Mouse (Mus musculus): ENCODE data around the gene Lce1d.

GRCm38 (mm10) chr3:92670215-92670614 is 16.8 kb downstream of the Lce1d start, which contains the start of gene Lce1a2:
- no peak for TF ChIP-seq CTCF (IDR thresholded peaks at IDR 0.05; ENCODE audit: low read depth)
- no peak for TF ChIP-seq EP300 (IDR thresholded peaks at IDR 0.05; ENCODE audit: low read depth)
